Mouse (Mus musculus) myocyte (in vitro differentiated cells): ENCODE data around the gene Necab3. TPM values are rescaled to one million over a fixed set of nuclear protein-coding genes. Genes with fewer than 3 reads are reported as not detected.

Experiments used
- H3K27me3 ChIP-seq: one replicate; pipeline ENCODE4 v1.6.1; 2011; ENCODE audit not compliant: control insufficient read depth, insufficient read depth, insufficient read length
- H3K36me3 ChIP-seq: one replicate; pipeline ENCODE4 v1.6.1; 2011; ENCODE audit not compliant: control insufficient read depth, insufficient read depth
- H3K4me2 ChIP-seq: one replicate; pipeline ENCODE4 v1.6.1; 2011; ENCODE audit warnings: low read depth, control low read depth
- H3K4me3 ChIP-seq: one replicate; pipeline ENCODE4 v1.5.1; 2011; ENCODE audit warnings: mild to moderate bottlenecking, control low read depth, moderate library complexity
- H3K79me2 ChIP-seq: one replicate; pipeline ENCODE4 v1.6.1; 2011; ENCODE audit not compliant: control insufficient read depth, insufficient read depth
- H3ac ChIP-seq: one replicate; pipeline ENCODE4 v1.6.1; 2011; ENCODE audit not compliant: control insufficient read depth, insufficient read length
- CEBPB ChIP-seq: IDR thresholded peaks from 2 replicates; pipeline ENCODE4 v1.6.1; 2011; ENCODE audit warnings: mild to moderate bottlenecking, moderate library complexity; ENCODE audit not compliant: poor library complexity, insufficient read depth, severe bottlenecking
- E2F4 ChIP-seq: IDR thresholded peaks from one replicate; pipeline ENCODE4 v1.6.1; 2011; ENCODE audit warnings: mild to moderate bottlenecking, control low read depth, moderate library complexity; ENCODE audit not compliant: insufficient read depth
- MAX ChIP-seq: IDR thresholded peaks from one replicate; pipeline ENCODE4 v1.6.1; 2011; ENCODE audit warnings: low read depth, mild to moderate bottlenecking, control low read depth
- MYOD1 ChIP-seq, 3 experiments: IDR thresholded peaks; one replicate each; pipeline ENCODE4 v1.6.1; 2011; ENCODE audit warnings: control low read depth in 2 of 3, low read depth in 2 of 3, mild to moderate bottlenecking in 2 of 3, moderate library complexity in 1 of 3; ENCODE audit not compliant: insufficient read length in 2 of 3, control insufficient read depth in 1 of 3
- MYOG ChIP-seq, 3 experiments: IDR thresholded peaks; one replicate each; pipeline ENCODE4 v1.6.1; 2011; ENCODE audit warnings: control low read depth in 2 of 3, low read depth in 2 of 3, mild to moderate bottlenecking in 2 of 3; ENCODE audit not compliant: insufficient read length in 2 of 3, control insufficient read depth in 1 of 3, insufficient read depth in 1 of 3
- POLR2A ChIP-seq: IDR thresholded peaks from one replicate; pipeline ENCODE4 v1.6.1; 2011; ENCODE audit warnings: low read depth, mild to moderate bottlenecking, control low read depth, moderate library complexity; ENCODE audit not compliant: insufficient read length
- POLR2AphosphoS2 ChIP-seq: IDR thresholded peaks from one replicate; pipeline ENCODE4 v1.6.1; 2011; ENCODE audit warnings: low read depth, control low read depth; ENCODE audit not compliant: insufficient read length
- REST ChIP-seq: IDR thresholded peaks from one replicate; pipeline ENCODE4 v1.6.1; 2011; ENCODE audit warnings: mild to moderate bottlenecking, control low read depth, moderate library complexity; ENCODE audit not compliant: insufficient read depth, insufficient read length
- SRF ChIP-seq: IDR thresholded peaks from one replicate; pipeline ENCODE4 v1.6.1; 2011; ENCODE audit warnings: low read depth; ENCODE audit not compliant: control insufficient read depth, insufficient read length
- TCF12 ChIP-seq: IDR thresholded peaks from one replicate; pipeline ENCODE4 v1.6.1; 2011; ENCODE audit warnings: mild to moderate bottlenecking, control low read depth; ENCODE audit not compliant: poor library complexity, insufficient read depth, severe bottlenecking
- TCF3 ChIP-seq: IDR thresholded peaks from one replicate; pipeline ENCODE4 v1.6.1; 2011; ENCODE audit warnings: low read depth, control low read depth; ENCODE audit not compliant: insufficient read length
- USF1 ChIP-seq: IDR thresholded peaks from one replicate; pipeline ENCODE4 v1.6.1; 2011; ENCODE audit warnings: low read depth, mild to moderate bottlenecking, control low read depth, moderate library complexity
- polyA plus RNA-seq: library from polyadenylated mRNA; unstranded; fragments of >200 nt; fragmentation: generic; extraction: Trizol; gene quantifications from one replicate; pipeline ENCODE4 v1.2.1, GENCODE M21; 2012; ENCODE audit warnings: missing spikeins

The Necab3 gene
- polyA plus RNA-seq, 1 experiment = 0.12 TPM

DNA sequence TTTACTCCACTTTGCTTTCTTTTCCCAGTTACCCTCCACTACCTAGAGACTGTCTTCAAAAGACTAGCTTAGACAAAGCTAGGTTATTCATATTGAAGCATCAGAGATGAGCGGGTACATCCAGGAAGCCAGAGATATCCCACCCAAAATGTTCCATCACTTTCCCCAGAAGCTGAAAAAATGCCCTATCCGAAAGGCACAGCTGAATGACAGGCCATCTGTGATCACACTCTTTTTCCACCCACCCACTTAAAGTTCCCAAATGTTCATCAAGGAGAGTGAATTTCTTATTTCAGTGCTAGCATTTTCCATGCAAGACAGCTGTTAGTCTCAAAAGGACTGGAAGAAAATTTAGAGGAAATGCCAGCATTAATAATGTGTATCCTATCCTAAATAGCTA lies 33.4 kb downstream of the Necab3 start:
- Histone ChIP-seq H3K79me2 (no peaks in the 10 kb centered on the region), H3ac (no peak overlapping the region), H3K4me2 (no peak overlapping the region), H3K36me3 (peaks cover 24% of the 10 kb centered on the region), H3K27me3 (no peaks in the 10 kb centered on the region), H3K4me3 (no peak overlapping the region)
- TF ChIP-seq USF1 (no peak), CEBPB (no peak), MYOD1 (IDR thresholded peaks at IDR 0.05; ENCODE audit: control insufficient read depth in 1 of 3, insufficient read length in 2 of 3, low read depth in 2 of 3) (no peak), POLR2AphosphoS2 (no peak), POLR2A (no peak), MYOG (IDR thresholded peaks at IDR 0.05; ENCODE audit: control insufficient read depth in 1 of 3, insufficient read depth in 1 of 3, insufficient read length in 2 of 3, low read depth in 2 of 3) (no peak), TCF12 (no peak), SRF (no peak), E2F4 (no peak), REST (no peak), MAX (no peak), TCF3 (no peak)

GRCm38 (mm10) chr2:154522334-154522733 lies 36.4 kb downstream of the Necab3 start:
- Histone ChIP-seq H3K79me2 (no peaks in the 10 kb centered on the region), H3ac (no peak overlapping the region), H3K4me3 (no peak overlapping the region), H3K36me3 (peaks cover 22% of the 10 kb centered on the region), H3K27me3 (no peaks in the 10 kb centered on the region), H3K4me2 (no peak overlapping the region)
- TF ChIP-seq MAX (no peak), USF1 (no peak), E2F4 (no peak), POLR2A (no peak), SRF (no peak), TCF12 (no peak), CEBPB (no peak), MYOD1 (IDR thresholded peaks at IDR 0.05; ENCODE audit: control insufficient read depth in 1 of 3, insufficient read length in 2 of 3, low read depth in 2 of 3) (no peak), MYOG (IDR thresholded peaks at IDR 0.05; ENCODE audit: control insufficient read depth in 1 of 3, insufficient read depth in 1 of 3, insufficient read length in 2 of 3, low read depth in 2 of 3) (no peak), POLR2AphosphoS2 (no peak), TCF3 (no peak), REST (no peak)

GRCm38 (mm10) chr2:154521449-154521848 lies 37.2 kb downstream of the Necab3 start:
- Histone ChIP-seq H3K4me3 (no peak overlapping the region), H3K27me3 (no peaks in the 10 kb centered on the region), H3K79me2 (no peaks in the 10 kb centered on the region), H3ac (no peak overlapping the region), H3K36me3 (peaks cover 22% of the 10 kb centered on the region), H3K4me2 (no peak overlapping the region)
- TF ChIP-seq TCF3 (no peak), USF1 (peak; percentile 9)

DNA sequence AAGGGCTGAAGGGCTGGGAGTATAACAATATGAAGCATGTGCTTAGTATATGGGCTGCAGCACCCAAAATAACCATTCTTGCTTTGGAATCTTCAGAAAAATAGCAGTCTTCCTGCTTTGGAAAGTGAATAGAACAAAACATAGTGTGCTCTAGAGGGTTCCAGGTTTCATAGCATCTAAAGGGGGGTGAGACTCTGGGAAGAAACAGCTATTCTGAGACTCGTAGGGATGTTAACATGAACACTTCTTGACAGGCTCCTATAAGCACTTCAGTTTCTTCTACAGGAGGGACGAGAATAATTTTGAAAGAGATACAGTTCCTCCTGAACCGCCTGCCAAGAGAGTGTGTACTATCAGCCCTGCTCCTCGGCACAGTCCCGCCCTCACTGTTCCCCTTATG lies 41.3 kb downstream of the Necab3 start:
- no peaks in the 10 kb centered on the region for H3K79me2 ChIP-seq
- no peak overlapping the region for H3K4me2 ChIP-seq
- H3K27me3 ChIP-seq = no peaks in the 10 kb centered on the region
- H3K4me3 ChIP-seq = no peak overlapping the region
- no peak overlapping the region for H3ac ChIP-seq
- peaks cover 13% of the 10 kb centered on the region for H3K36me3 ChIP-seq
- TF ChIP-seq POLR2AphosphoS2 (no peak), USF1 (no peak), TCF12 (no peak), POLR2A (no peak), REST (no peak), SRF (no peak), E2F4 (no peak), CEBPB (no peak), MYOD1 (IDR thresholded peaks at IDR 0.05; ENCODE audit: control insufficient read depth in 1 of 3, insufficient read length in 2 of 3, low read depth in 2 of 3) (no peak), MYOG (IDR thresholded peaks at IDR 0.05; ENCODE audit: control insufficient read depth in 1 of 3, insufficient read depth in 1 of 3, insufficient read length in 2 of 3, low read depth in 2 of 3) (no peak), TCF3 (no peak), MAX (no peak)

DNA sequence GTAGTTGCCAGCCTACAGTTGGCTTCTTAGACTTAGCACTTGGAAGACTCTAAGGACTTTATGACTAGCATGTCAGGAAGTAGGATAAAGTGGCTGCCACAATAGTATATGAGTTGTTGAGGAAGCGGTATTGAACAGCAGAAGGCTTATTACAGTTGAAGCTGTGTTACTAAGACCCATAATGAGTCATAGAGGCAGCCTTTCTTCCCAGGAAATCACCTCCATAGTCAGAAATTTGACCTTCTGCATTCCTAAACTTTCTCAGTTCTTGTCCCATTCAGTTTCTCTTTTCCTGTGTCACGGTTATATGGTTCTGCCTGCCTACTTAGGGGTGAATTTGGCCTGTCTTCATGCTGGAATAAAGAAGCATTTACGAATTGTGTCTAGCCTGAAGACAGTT lies 41.7 kb downstream of the Necab3 start:
- no peak overlapping the region for H3ac ChIP-seq
- H3K4me3 ChIP-seq = no peak overlapping the region
- H3K27me3 ChIP-seq = no peaks in the 10 kb centered on the region
- H3K79me2 ChIP-seq = no peaks in the 10 kb centered on the region
- no peak for TF ChIP-seq SRF
- TF ChIP-seq TCF3 = no peak
- no peak for TF ChIP-seq POLR2AphosphoS2
- TF ChIP-seq MYOD1 (IDR thresholded peaks at IDR 0.05; ENCODE audit: control insufficient read depth in 1 of 3, insufficient read length in 2 of 3, low read depth in 2 of 3) = no peak
- TF ChIP-seq E2F4 = no peak
- TF ChIP-seq TCF12 = no peak
- TF ChIP-seq REST = no peak
- TF ChIP-seq CEBPB = no peak
- peaks cover 14% of the 10 kb centered on the region for H3K36me3 ChIP-seq
- no peak overlapping the region for H3K4me2 ChIP-seq
